Mouse (Mus musculus) spleen, postnatal 4 days (tissue): Measurements from ENCODE around the gene Mef2a.

Experiments used
- DNase-seq, 2 experiments: peaks; one replicate each; pipeline ENCODE4 v3.0.0; 2022; ENCODE audit warnings: low spot score in 2 of 2

Mef2a gene

GRCm38 (mm10) chr7:67372729-67373583 is at the start of gene Mef2a:
Gene Mef2a, minus strand, starts transcription at chr7:67372858.
- DNase-seq = peak; percentile 94 to 98

GRCm38 (mm10) chr7:67421476-67422186 is 49.0 kb upstream of the Mef2a start:
- no peak for DNase-seq

GRCm38 (mm10) chr7:67421088-67421475 is 48.4 kb upstream of the Mef2a start:
- DNase-seq = no peak

- no peak for DNase-seq
Observed at GRCm38 (mm10) chr7:67419591-67420314, 47.1 kb upstream of the Mef2a start.

GRCm38 (mm10) chr7:67418122-67418521 is 45.5 kb upstream of the Mef2a start:
- no peak for DNase-seq

GRCm38 (mm10) chr7:67414766-67415165 is 42.1 kb upstream of the Mef2a start:
- no peak for DNase-seq

GRCm38 (mm10) chr7:67412686-67413085 is 40.0 kb upstream of the Mef2a start:
- DNase-seq = no peak

- no peak for DNase-seq
Observed at GRCm38 (mm10) chr7:67407019-67407418, 34.4 kb upstream of the Mef2a start.

- no peak for DNase-seq
Observed at GRCm38 (mm10) chr7:67404176-67404575, 31.5 kb upstream of the Mef2a start.

GRCm38 (mm10) chr7:67402353-67402752 is 29.7 kb upstream of the Mef2a start:
- DNase-seq = no peak

GRCm38 (mm10) chr7:67401379-67401778 is 28.7 kb upstream of the Mef2a start:
- DNase-seq = no peak

GRCm38 (mm10) chr7:67390760-67391159 is 18.1 kb upstream of the Mef2a start:
- DNase-seq = no peak

- DNase-seq = no peak
Observed at GRCm38 (mm10) chr7:67390095-67390494, 17.4 kb upstream of the Mef2a start.

GRCm38 (mm10) chr7:67384942-67385872 is 12.5 kb upstream of the Mef2a start:
- DNase-seq = no peak

GRCm38 (mm10) chr7:67380174-67381129 is 7.8 kb upstream of the Mef2a start:
- no peak for DNase-seq

GRCm38 (mm10) chr7:67376796-67377195 is 4.1 kb upstream of the Mef2a start:
- no peak for DNase-seq

GRCm38 (mm10) chr7:67373975-67374374 is 1.3 kb upstream of the Mef2a start:
- DNase-seq = peak; percentile 15 to 64

- DNase-seq = no peak
Observed at GRCm38 (mm10) chr7:67373584-67373960, 914 bp upstream of the Mef2a start.

GRCm38 (mm10) chr7:67371891-67372672 is 576 bp downstream of the Mef2a start:
- peak; percentile 28 to 74 for DNase-seq
